Mouse (Mus musculus): ENCODE results near the gene Olfr648.

GRCm38 (mm10) chr7:104179074-104179473 is 4.1 kb downstream of the Olfr648 start:
- TF ChIP-seq CTCF (IDR thresholded peaks at IDR 0.05; ENCODE audit: control insufficient read depth, insufficient read depth, insufficient replicate concordance, low read depth, low read length) = no peak
- no peak for TF ChIP-seq POLR2A (IDR thresholded peaks at IDR 0.05; ENCODE audit: control insufficient read depth, low read depth, low read length)

Data from testis, adult 2 months (tissue).